Mouse (Mus musculus): ENCODE measurements at regions not wholly inside any gene's neighbourhood (a gene's known extent, or its start where the extent isn't known, plus 50 kb on each side); places are given as distances from the start of the nearest gene placed in this dataset.

GRCm38 (mm10) chr4:31824518-31825437, 139.1 kb upstream of the Map3k7 start:
- DNase-seq (ENCODE audit: low read depth): peak; percentile 20

GRCm38 (mm10) chr4:31825438-31825830, 138.5 kb upstream of the Map3k7 start:
- DNase-seq (ENCODE audit: low read depth): peak; percentile 3

- no peak for DNase-seq (ENCODE audit: low read depth)
Observed at GRCm38 (mm10) chr4:31826661-31827060, 137.2 kb upstream of the Map3k7 start.

- peak; percentile 10 for DNase-seq (ENCODE audit: low read depth)
Observed at GRCm38 (mm10) chr4:31827266-31827665, 136.6 kb upstream of the Map3k7 start.

DNA sequence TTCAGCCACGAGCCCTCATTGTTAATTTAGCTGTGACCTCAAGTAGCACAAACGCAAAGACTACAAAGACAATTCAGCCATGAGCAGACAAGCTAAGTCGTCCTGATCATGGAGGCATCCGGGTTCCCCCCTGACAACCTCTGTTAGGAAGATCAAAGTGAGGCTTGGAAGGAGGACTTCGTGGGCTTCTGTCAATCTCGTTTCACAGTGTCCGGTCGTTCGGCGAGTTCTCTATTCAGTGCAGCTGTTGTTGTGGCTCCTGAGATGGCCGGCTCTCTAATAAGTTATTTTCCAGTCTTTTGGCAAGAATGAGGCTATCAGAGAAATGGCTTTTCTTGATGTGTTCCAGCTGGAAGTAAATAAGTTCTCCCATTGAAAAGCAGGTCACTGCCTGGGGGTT, 133.7 kb upstream of the Map3k7 start:
- DNase-seq (ENCODE audit: low read depth): no peak

GRCm38 (mm10) chr4:31831469-31831868, 132.4 kb upstream of the Map3k7 start:
- DNase-seq (ENCODE audit: low read depth): no peak

- DNase-seq (ENCODE audit: low read depth): no peak
Observed at GRCm38 (mm10) chr4:31833828-31834227, 130.1 kb upstream of the Map3k7 start.

GRCm38 (mm10) chr4:31835051-31835450, 128.8 kb upstream of the Map3k7 start:
- no peak for DNase-seq (ENCODE audit: low read depth)

DNA sequence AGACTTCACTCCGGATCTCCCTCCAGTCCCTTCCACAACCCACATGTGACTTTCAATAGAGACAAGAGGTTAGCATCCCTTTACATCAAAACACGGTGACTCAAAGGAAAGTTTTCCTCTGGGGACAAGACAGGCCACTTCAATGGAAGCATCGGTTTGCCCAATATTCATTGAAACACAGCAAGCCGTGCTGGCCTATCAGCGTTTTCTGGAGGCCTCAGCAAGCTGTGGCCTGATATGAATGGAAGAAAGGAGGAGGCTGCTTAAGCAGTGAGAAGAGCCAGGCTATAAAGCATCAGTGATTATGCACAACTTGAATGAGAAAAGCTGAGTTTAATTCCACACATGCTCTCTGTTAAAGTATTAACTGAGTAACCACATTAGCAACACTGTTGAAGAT, 125.3 kb upstream of the Map3k7 start:
- no peak for DNase-seq (ENCODE audit: low read depth)

DNA sequence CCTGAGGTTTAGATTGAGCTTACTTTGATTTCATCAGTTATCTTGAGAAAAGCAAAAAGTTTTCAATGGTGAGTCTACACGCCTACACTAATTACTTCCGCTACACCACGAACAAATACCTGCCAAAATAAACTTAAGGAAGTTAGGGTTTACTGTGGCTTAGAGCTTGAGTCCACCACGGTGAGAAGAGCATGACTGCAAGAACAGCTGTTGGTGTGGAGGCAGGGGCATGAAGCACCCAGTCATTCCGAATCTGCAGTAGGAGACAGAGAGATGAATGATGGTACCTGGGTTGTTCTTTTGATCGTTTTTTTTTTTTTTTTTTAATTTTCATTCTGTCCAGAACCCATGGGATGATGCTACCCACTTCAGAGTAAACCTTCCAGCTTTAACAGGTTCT, 114.1 kb upstream of the Map3k7 start:
- no peak for DNase-seq (ENCODE audit: low read depth)

DNA sequence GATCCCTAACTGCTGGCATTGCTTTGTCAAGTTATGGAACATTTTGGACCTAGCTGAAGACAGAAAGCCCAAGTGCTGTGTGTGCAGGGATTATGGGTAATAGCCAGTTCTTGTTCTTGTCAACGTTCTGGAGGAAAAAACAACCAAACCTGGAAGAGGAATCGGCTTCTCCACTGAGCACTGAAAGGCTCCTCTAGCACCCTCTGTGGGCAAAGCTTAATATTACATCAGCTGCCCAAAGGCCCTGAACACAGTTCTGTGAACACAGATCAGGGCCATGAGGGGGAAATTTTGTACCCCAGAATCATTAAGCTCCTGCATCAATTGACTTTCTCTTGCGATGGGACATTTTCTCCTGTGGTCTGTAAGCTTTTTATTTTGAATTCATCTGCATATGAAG, 112.9 kb upstream of the Map3k7 start:
- peak; percentile 53 for DNase-seq (ENCODE audit: low read depth)

DNA sequence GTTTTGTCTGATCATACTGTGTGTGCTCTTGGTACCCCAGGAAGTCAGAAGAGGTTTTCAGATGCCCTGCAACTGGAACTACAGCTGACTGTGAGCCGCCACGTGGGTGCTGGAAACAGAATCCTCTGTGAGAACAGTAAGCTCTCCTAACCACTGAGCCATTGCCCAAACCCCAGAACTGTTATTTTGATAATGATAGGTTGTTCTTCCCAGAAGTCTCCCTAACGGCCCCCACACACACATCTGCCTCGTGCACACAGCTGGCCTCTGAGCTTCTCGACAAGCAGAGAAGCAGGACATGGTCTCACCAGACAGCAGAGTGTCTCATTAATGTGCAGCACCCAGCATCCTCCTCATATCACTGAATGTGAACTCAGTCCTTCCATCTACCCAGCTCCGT, 110.0 kb upstream of the Map3k7 start:
- no peak for DNase-seq (ENCODE audit: low read depth)

GRCm38 (mm10) chr4:31860389-31860788, 103.5 kb upstream of the Map3k7 start:
- no peak for DNase-seq (ENCODE audit: low read depth)

- DNase-seq (ENCODE audit: low read depth): no peak
Observed at GRCm38 (mm10) chr4:31861172-31861571, 102.7 kb upstream of the Map3k7 start.

DNA sequence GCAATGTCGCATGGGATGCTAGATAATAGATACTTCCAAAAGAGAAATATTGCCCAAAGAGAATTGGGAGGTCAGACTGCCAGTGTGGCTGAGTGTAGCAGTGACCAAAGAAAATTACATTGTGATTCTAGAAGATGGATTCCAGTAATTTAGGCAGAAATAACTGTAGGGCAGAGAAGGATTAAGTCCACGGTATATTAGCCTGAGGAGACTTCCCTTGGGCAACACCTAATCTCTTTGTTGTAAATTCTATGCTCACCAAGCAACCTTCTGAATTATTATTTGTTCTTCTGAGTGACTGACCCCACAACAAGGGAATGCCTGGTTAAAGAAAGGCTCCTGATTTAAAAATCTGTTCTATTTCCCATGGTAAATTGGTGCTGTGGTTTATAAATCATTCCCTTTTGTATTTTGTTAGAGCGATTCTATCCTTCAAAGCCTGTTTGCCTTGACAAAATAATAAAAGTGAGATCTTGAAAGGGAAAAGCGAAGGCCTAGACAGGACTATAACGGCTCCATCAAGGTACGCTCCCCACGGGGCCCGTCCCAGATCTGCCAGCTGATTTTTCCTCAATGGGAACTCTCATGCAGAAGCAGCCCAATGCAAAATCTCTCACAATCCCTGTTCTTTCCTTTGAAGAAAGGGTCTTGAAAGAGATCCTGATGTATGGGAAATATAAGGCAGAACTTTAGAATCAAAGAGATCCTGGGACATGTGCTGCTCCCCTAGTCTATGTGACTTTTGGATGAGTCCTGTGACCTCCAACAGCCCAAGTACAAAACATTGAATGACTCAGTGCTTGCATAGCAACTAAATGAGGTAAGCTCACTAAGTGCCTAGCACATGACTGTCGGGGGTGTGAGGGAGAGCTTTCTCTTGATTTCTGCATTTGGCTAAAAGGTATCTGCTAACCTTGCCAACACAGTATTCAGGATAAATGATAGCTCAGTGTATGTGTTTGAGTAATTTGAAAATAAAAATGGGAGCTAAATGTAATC, 90.6 kb upstream of the Map3k7 start:
- DNase-seq (ENCODE audit: low read depth): peak; percentile 66

DNA sequence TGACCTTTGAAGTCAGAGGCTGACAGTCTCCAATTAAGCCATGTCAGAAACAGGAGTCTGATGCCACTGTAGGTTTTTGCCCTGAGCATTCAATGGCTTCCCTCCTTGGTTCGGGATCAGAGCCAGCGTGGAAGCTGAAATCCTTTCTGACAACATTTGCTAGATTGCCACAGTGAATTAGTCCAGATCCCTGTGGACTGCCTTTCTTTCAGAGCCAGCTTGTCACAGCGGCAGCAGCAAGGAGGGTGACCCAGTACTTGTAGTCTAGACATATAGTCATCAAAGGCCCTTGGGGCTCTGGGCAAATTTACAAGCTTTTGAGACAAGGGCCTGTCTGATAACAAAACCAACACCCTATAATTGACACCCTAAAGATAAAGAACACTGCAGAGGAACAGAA, 86.5 kb upstream of the Map3k7 start:
- DNase-seq (ENCODE audit: low read depth): no peak

DNA sequence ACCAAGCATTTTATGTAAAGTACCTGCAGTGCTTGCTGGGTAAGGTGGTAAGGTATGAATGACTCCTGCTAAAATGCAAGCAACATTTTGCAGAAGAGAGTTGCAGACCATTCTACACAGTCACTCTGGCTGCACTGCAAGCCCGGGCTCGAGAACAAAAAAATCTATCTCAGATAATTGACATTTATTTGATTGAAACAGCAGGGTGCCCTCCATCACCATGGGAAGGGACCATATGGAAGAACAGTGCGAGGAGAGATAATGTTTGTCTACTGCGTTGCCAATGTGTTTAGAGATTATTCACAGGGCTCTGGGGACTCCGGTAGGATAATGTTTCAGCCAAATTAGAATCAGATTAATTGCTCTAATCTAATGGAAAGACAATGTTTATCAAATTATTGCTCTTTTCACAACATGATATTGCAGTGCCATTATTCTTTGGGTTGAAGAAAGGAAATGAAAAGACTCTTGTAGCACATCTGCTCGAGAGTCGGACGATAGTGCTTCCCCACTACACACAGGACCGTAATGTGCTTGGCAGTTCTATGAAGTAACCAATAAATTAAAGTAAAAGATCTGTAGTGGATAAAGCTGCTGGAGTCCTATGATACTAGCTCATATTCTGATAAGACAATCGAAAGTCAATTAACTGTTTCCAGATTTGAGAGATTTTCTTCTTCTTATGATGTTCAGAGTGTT, 85.3 kb upstream of the Map3k7 start:
- DNase-seq (ENCODE audit: low read depth): no peak

DNA sequence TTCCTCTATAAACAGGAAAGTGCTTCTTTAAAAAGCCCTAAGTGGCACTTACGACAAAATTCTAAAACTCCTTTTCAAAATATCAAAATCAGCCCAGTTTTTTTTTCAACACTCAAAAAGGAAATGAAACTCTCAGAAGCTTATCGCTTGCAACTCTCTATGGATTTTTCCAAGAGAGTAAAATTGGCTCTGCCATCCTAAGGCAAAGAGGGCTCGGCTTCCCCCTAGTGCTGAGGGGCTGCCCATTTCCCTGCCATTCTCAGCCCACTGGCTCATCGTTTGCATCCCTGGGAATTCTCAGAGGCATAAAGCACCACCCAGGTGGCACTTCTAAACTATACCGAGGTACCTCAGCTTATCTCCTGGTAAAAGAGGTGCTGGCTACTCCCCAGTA, 84.7 kb upstream of the Map3k7 start:
- DNase-seq (ENCODE audit: low read depth): no peak

- no peak for DNase-seq (ENCODE audit: low read depth)
Observed at GRCm38 (mm10) chr4:31880213-31880612, 83.7 kb upstream of the Map3k7 start.

DNA sequence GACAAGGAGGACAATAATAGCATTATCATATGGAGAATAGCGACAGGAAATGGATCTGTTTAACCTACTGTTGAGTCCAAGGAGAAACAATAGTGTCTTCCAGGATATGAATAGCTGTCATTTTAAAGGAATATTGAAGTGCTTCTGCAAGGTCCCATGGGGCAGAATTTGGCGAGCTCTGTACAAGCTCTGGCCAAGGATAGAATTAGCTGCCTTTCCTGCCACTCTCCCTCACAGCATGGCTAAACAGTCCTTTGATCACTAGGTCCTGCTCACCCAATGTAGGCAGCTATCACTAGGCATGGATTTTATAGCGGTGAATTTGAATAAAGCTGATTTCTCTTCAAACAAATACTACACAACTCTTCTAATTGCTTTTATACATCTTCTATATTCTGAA, 74.2 kb upstream of the Map3k7 start:
- no peak for DNase-seq (ENCODE audit: low read depth)

- no peak for DNase-seq (ENCODE audit: low read depth)
Observed at GRCm38 (mm10) chr4:31909086-31909673, 54.7 kb upstream of the Map3k7 start.

Measured in NIH3T3 (cell line).